Comparison of ENCODE assay signal across 7 mouse cellular contexts in genomic region chr15:89497391-89498048, GRCm38 (mm10). TPM values are rescaled to one million over a fixed set of nuclear protein-coding genes. Genes with fewer than 3 reads are reported as not detected.
A peak's percentile ranks its signal among the peaks of the same experiment; 100 is the strongest.
DNase-seq lines count a peak whose midpoint lies in the region; ATAC-seq lines count a peak whose summit lies in the region.

No protein-coding gene starts in this region.

- WGBS in embryonic facial prominence, embryonic 11.5 days: 13% methylated on average over 4 of the region's 4 CpGs
- 36% methylated on average over 4 of the region's 4 CpGs for whole genome bisulfite sequencing in hindbrain, embryonic 15.5 days
- 13% methylated on average over 4 of the region's 4 CpGs for WGBS in liver, embryonic 11.5 days
- WGBS in neural tube, embryonic 13.5 days: 42% methylated on average over 4 of the region's 4 CpGs

- peaks cover 5% of the 10 kb centered on the region; the same call in 1 of the 2 replicates for H3K4me1 ChIP-seq in embryonic facial prominence, embryonic 11.5 days (ENCODE audit: control insufficient read depth, insufficient read depth, low read length)
- H3K4me1 ChIP-seq in hindbrain, embryonic 15.5 days (replicated peaks): peaks cover 36% of the 10 kb centered on the region
- peaks cover 26% of the 10 kb centered on the region for H3K4me1 ChIP-seq in liver, embryonic 11.5 days (replicated peaks; ENCODE audit: control insufficient read depth, insufficient read depth, low read length)
- peaks cover 40% of the 10 kb centered on the region for H3K4me1 ChIP-seq in neural tube, embryonic 13.5 days (replicated peaks)

- H3K27ac ChIP-seq in embryonic facial prominence, embryonic 11.5 days (replicated peaks; ENCODE audit: low read depth, low read length): no peak overlapping the region
- H3K27ac ChIP-seq in hindbrain, embryonic 15.5 days (replicated peaks): no peak overlapping the region
- H3K27ac ChIP-seq in liver, embryonic 11.5 days (ENCODE audit: low read depth, low read length): peak overlapping the region; percentile 62; the same call in 1 of the 2 replicates
- H3K27ac ChIP-seq in neural tube, embryonic 13.5 days (replicated peaks): no peak overlapping the region

- no peaks in the 10 kb centered on the region for H3K36me3 ChIP-seq in embryonic facial prominence, embryonic 11.5 days (replicated peaks; ENCODE audit: control insufficient read depth, insufficient read depth, low read depth, low read length)
- H3K36me3 ChIP-seq in hindbrain, embryonic 15.5 days: no peaks in the 10 kb centered on the region
- H3K36me3 ChIP-seq in liver, embryonic 11.5 days (ENCODE audit: control insufficient read depth, insufficient read depth, low read length): no peaks in the 10 kb centered on the region
- H3K36me3 ChIP-seq in neural tube, embryonic 13.5 days: peaks cover 1% of the 10 kb centered on the region; the same call in 1 of the 2 replicates

- no peak overlapping the region for H3K4me2 ChIP-seq in embryonic facial prominence, embryonic 11.5 days (ENCODE audit: low read depth, low read length)
- peak overlapping the region; percentile 96; the same call in 1 of the 2 replicates for H3K4me2 ChIP-seq in hindbrain, embryonic 15.5 days
- H3K4me2 ChIP-seq in liver, embryonic 11.5 days: peak overlapping the region; percentile 93
- 0 out of 2 replicates have a peak overlapping the region, but pooled peaks have one; percentile 93 for H3K4me2 ChIP-seq in neural tube, embryonic 13.5 days

- H3K4me3 ChIP-seq in embryonic facial prominence, embryonic 11.5 days (ENCODE audit: low read depth, low read length): peak overlapping the region; percentile 85; the same call in 1 of the 2 replicates
- H3K4me3 ChIP-seq in hindbrain, embryonic 15.5 days: peak overlapping the region; percentile 64; the same call in 1 of the 2 replicates
- H3K4me3 ChIP-seq in liver, embryonic 11.5 days (ENCODE audit: low read depth, low read length): peak overlapping the region; percentile 77
- peak overlapping the region; percentile 73; the same call in 1 of the 2 replicates for H3K4me3 ChIP-seq in neural tube, embryonic 13.5 days

- peaks cover 19% of the 10 kb centered on the region for H3K27me3 ChIP-seq in embryonic facial prominence, embryonic 11.5 days (ENCODE audit: control insufficient read depth, insufficient read depth, low read length)
- H3K27me3 ChIP-seq in hindbrain, embryonic 15.5 days: 0 out of 2 replicates have a peak, but pooled peaks cover 3% of the 10 kb centered on the region
- peaks cover 16% of the 10 kb centered on the region for H3K27me3 ChIP-seq in liver, embryonic 11.5 days (replicated peaks; ENCODE audit: control insufficient read depth, insufficient read depth, low read length)
- peaks cover 29% of the 10 kb centered on the region for H3K27me3 ChIP-seq in neural tube, embryonic 13.5 days

- no peak overlapping the region for H3K9ac ChIP-seq in embryonic facial prominence, embryonic 11.5 days (replicated peaks; ENCODE audit: low read length)
- no peak overlapping the region for H3K9ac ChIP-seq in hindbrain, embryonic 15.5 days
- peak overlapping the region; percentile 40 for H3K9ac ChIP-seq in liver, embryonic 11.5 days (ENCODE audit: low read depth, low read length)
- peak overlapping the region; percentile 38; the same call in 1 of the 2 replicates for H3K9ac ChIP-seq in neural tube, embryonic 13.5 days

- DNase-seq in adrenal gland, postnatal 14 days: peak; percentile 63
- DNase-seq in embryonic facial prominence, embryonic 11.5 days (ENCODE audit: low spot score): peak; percentile 38
- peak; percentile 47 for DNase-seq in liver, embryonic 11.5 days (ENCODE audit: low spot score)
- DNase-seq in cerebellum, postnatal 36 days: no peak
- no peak for DNase-seq in thymus, postnatal 14 days

- H3K9me3 ChIP-seq in embryonic facial prominence, embryonic 11.5 days (replicated peaks; ENCODE audit: control insufficient read depth, low read length): no peaks in the 10 kb centered on the region
- H3K9me3 ChIP-seq in hindbrain, embryonic 15.5 days: no peaks in the 10 kb centered on the region
- H3K9me3 ChIP-seq in liver, embryonic 11.5 days (ENCODE audit: control insufficient read depth, low read length): no peaks in the 10 kb centered on the region
- no peaks in the 10 kb centered on the region for H3K9me3 ChIP-seq in neural tube, embryonic 13.5 days

- ATAC-seq in embryonic facial prominence, embryonic 11.5 days (replicated peaks; ENCODE audit: insufficient number of reproducible peaks, low FRiP score, low TSS enrichment, low read depth): no peak
- peak; percentile 1; the same call in 1 of the 2 replicates for ATAC-seq in hindbrain, embryonic 15.5 days (ENCODE audit: low FRiP score, low read depth)
- peak; percentile 53 for ATAC-seq in liver, embryonic 11.5 days (replicated peaks; ENCODE audit: low FRiP score)
- no peak for ATAC-seq in neural tube, embryonic 13.5 days (ENCODE audit: low read depth)

RNA-seq across cellular contexts. Expression of gene Shank3, which starts 1.9 kb away (rescaled TPM):
- 57.8 and 71.6 TPM in 2 replicates for total RNA-seq in adrenal gland, postnatal 14 days (2021)
- polyA plus RNA-seq in embryonic facial prominence, embryonic 11.5 days (2014; fragmentation: Nextera tagmentation; extraction: Ambion mirVana): 1.5 and 1.6 TPM in 2 replicates
- polyA plus RNA-seq in hindbrain, embryonic 15.5 days (2015; fragmentation: Nextera tagmentation; extraction: Ambion mirVana): 9.6 and 11.2 TPM in 2 replicates
- polyA plus RNA-seq in liver, embryonic 11.5 days (2014; fragmentation: Nextera tagmentation; extraction: Ambion mirVana): 1.1 and 1.7 TPM in 2 replicates
- polyA plus RNA-seq in neural tube, embryonic 13.5 days (2015; fragmentation: Nextera tagmentation; extraction: Ambion mirVana): 6.5 and 8.0 TPM in 2 replicates

RNA-seq across cellular contexts. Expression of gene Arsa, which starts 20.3 kb away (rescaled TPM):
- total RNA-seq in adrenal gland, postnatal 14 days (2021): 23.3 and 26.9 TPM in 2 replicates
- polyA plus RNA-seq in embryonic facial prominence, embryonic 11.5 days (2014; fragmentation: Nextera tagmentation; extraction: Ambion mirVana): 7.5 and 9.3 TPM in 2 replicates
- 33.4 and 35.4 TPM in 2 replicates for polyA plus RNA-seq in hindbrain, embryonic 15.5 days (2015; fragmentation: Nextera tagmentation; extraction: Ambion mirVana)
- polyA plus RNA-seq in liver, embryonic 11.5 days (2014; fragmentation: Nextera tagmentation; extraction: Ambion mirVana): 8.6 and 9.0 TPM in 2 replicates
- polyA plus RNA-seq in neural tube, embryonic 13.5 days (2015; fragmentation: Nextera tagmentation; extraction: Ambion mirVana): 18.4 and 19.1 TPM in 2 replicates

RNA-seq across cellular contexts. Expression of gene Mapk8ip2, which starts 43.8 kb away (rescaled TPM):
- 8.0 and 9.1 TPM in 2 replicates for total RNA-seq in adrenal gland, postnatal 14 days (2021)
- 5.4 and 6.4 TPM in 2 replicates for polyA plus RNA-seq in embryonic facial prominence, embryonic 11.5 days (2014; fragmentation: Nextera tagmentation; extraction: Ambion mirVana)
- polyA plus RNA-seq in hindbrain, embryonic 15.5 days (2015; fragmentation: Nextera tagmentation; extraction: Ambion mirVana): 78.0 and 87.6 TPM in 2 replicates
- 0.26 and 0.36 TPM in 2 replicates for polyA plus RNA-seq in liver, embryonic 11.5 days (2014; fragmentation: Nextera tagmentation; extraction: Ambion mirVana)
- 77.3 and 78.0 TPM in 2 replicates for polyA plus RNA-seq in neural tube, embryonic 13.5 days (2015; fragmentation: Nextera tagmentation; extraction: Ambion mirVana)

Comparison
In these comparisons a context has a peak if more than half of its experiments do, and no peak if none do; other contexts are left out.
1. DNase-seq: peak in adrenal gland, postnatal 14 days (single experiment), embryonic facial prominence, embryonic 11.5 days (single experiment) and liver, embryonic 11.5 days (single experiment); none in cerebellum, postnatal 36 days (0 of 2) and thymus, postnatal 14 days (single experiment).
2. ATAC-seq: peak in hindbrain, embryonic 15.5 days (single experiment) and liver, embryonic 11.5 days (single experiment); none in embryonic facial prominence, embryonic 11.5 days (single experiment) and neural tube, embryonic 13.5 days (single experiment).
3. H3K9ac ChIP-seq: peak in liver, embryonic 11.5 days (single experiment) and neural tube, embryonic 13.5 days (single experiment); none in embryonic facial prominence, embryonic 11.5 days (single experiment) and hindbrain, embryonic 15.5 days (single experiment).
4. RNA of gene Mapk8ip2, which starts 43.8 kb away (polyA plus RNA-seq): 78.0 to 87.6 TPM in hindbrain, embryonic 15.5 days and 77.3 to 78.0 TPM in neural tube, embryonic 13.5 days; 5.4 to 6.4 TPM in embryonic facial prominence, embryonic 11.5 days and 0.26 to 0.36 TPM in liver, embryonic 11.5 days; every median in the first group is over 10 times any median in the second.
5. Peak in every context shown above with its lines, with median percentiles within 50 percentile points of each other: H3K4me3 ChIP-seq.